Mouse (Mus musculus): Measurements from ENCODE around the gene Pnpla1. TPM values are rescaled to one million over a fixed set of nuclear protein-coding genes. Genes with fewer than 3 reads are reported as not detected.
A peak's percentile ranks its signal among the peaks of the same experiment; 100 is the strongest.

Gene Pnpla1
- polyA plus RNA-seq, 1 experiment: 0.03 TPM

DNA sequence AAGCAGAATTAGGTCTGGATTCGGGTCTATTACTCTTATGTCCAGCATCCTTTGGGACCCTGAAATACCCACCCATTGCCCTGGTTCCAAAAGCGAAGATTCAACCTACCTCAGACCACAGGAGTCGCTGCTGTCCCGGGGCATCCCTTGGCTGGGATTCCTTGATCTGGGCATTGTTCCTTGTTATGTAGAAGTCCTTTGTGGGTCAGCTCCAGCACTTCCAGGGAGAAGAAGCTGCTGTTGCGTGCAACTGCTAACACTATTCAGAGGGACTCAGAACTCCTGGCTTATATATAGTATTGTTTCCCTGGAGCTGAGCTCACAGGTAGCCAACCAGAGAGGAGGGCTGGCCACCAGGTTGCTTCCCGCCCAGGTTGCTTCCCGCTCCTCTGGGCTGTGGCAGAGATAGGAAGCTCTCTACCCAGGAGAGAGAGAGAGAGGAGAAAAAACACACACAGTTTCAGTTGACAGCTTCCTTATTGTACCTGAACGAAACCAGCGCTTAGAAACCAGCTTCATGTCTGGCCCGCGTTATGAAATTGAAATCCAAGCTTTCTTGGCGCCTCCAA, 56.9 kb downstream of the Pnpla1 start, which contains the start of gene 4930539E08Rik:
Gene 4930539E08Rik, minus strand, starts transcription at position 265 of the 569 bp plus-strand sequence.
- 74% methylated on average over 12 of the region's 12 CpGs for WGBS
- DNase-seq: no peak
- Histone ChIP-seq H3K27me3 (ENCODE audit: control insufficient read depth, insufficient read depth, low read length) (no peaks in the 10 kb centered on the region), H3K4me3 (replicated peaks; ENCODE audit: insufficient read depth, low read depth, low read length) (no peak within 1 kb of the TSS), H3K27ac (ENCODE audit: insufficient read depth, low read length) (no peak within 1 kb of the TSS), H3K4me1 (ENCODE audit: control insufficient read depth, insufficient read depth, low read length) (no peaks in the 10 kb centered on the region)
- no peak for TF ChIP-seq CTCF (IDR thresholded peaks at IDR 0.05; ENCODE audit: borderline replicate concordance, insufficient read depth, low read depth, low read length)
- no peak for TF ChIP-seq POLR2A (IDR thresholded peaks at IDR 0.05; ENCODE audit: borderline replicate concordance, insufficient read depth, low read length)

GRCm38 (mm10) chr17:28916520-28916919, 58.3 kb downstream of the Pnpla1 start:
- WGBS: 95% methylated on average over 1 of the region's 1 CpGs

DNA sequence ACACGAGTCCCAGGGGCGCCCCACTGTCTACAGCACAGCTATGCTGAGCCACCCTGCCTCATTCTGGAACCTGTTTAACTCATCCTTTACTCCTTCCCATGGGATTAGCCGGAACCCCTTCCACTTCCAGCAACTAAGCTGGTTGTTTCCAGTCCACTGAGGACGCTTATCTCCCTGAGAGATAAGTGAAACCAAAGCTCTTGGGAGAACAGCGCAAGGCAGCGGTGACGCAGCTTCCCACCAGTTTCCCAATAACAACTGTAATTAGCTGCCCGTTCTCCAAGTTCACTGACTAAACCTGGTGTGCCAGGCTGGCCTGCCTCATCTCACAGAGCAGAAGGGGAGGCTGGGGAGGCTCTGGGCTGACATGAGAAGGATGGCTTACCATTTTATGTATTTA, 62.9 kb downstream of the Pnpla1 start:
- Histone ChIP-seq H3K27ac (ENCODE audit: insufficient read depth, low read length) (no peak overlapping the region), H3K4me1 (ENCODE audit: control insufficient read depth, insufficient read depth, low read length) (no peaks in the 10 kb centered on the region), H3K27me3 (ENCODE audit: control insufficient read depth, insufficient read depth, low read length) (no peaks in the 10 kb centered on the region), H3K4me3 (replicated peaks; ENCODE audit: insufficient read depth, low read depth, low read length) (no peak overlapping the region)
- DNase-seq: no peak
- TF ChIP-seq CTCF (IDR thresholded peaks at IDR 0.05; ENCODE audit: borderline replicate concordance, insufficient read depth, low read depth, low read length): no peak
- TF ChIP-seq POLR2A (IDR thresholded peaks at IDR 0.05; ENCODE audit: borderline replicate concordance, insufficient read depth, low read length): no peak
- 88% methylated on average over 8 of the region's 8 CpGs for WGBS

More at GRCm38 (mm10) chr17:28916520-28916919, 58.3 kb downstream of the Pnpla1 start:
- no peaks in the 10 kb centered on the region for H3K27me3 ChIP-seq (ENCODE audit: control insufficient read depth, insufficient read depth, low read length)
- H3K27ac ChIP-seq (ENCODE audit: insufficient read depth, low read length): no peak overlapping the region
- DNase-seq: no peak
- TF ChIP-seq POLR2A (IDR thresholded peaks at IDR 0.05; ENCODE audit: borderline replicate concordance, insufficient read depth, low read length) (no peak), CTCF (IDR thresholded peaks at IDR 0.05; ENCODE audit: borderline replicate concordance, insufficient read depth, low read depth, low read length) (no peak)
- no peak overlapping the region for H3K4me3 ChIP-seq (replicated peaks; ENCODE audit: insufficient read depth, low read depth, low read length)
- no peaks in the 10 kb centered on the region for H3K4me1 ChIP-seq (ENCODE audit: control insufficient read depth, insufficient read depth, low read length)

DNA sequence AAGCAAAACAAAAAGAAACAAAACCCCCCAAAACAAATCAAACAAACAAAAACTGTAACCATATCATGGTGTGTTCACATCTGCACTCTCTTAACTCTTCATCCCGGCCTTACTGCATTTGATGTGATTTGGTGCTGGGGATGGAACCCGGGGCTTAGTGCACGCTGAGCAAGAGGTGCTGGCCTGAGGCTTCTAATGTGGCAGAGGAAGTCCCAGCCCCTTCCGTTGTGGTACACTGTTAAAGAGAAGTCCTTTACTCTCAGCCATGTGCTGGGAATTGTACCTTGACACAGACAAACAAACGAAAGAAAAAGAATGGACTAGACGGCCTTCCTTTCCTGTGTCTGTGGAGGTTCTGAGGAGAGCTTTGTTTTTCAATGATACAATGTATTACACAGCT, 63.9 kb downstream of the Pnpla1 start:
- WGBS: 86% methylated on average over 6 of the region's 6 CpGs
- no peak for TF ChIP-seq POLR2A (IDR thresholded peaks at IDR 0.05; ENCODE audit: borderline replicate concordance, insufficient read depth, low read length)
- TF ChIP-seq CTCF (IDR thresholded peaks at IDR 0.05; ENCODE audit: borderline replicate concordance, insufficient read depth, low read depth, low read length): no peak
- H3K4me1 ChIP-seq (ENCODE audit: control insufficient read depth, insufficient read depth, low read length): no peaks in the 10 kb centered on the region
- no peak overlapping the region for H3K4me3 ChIP-seq (replicated peaks; ENCODE audit: insufficient read depth, low read depth, low read length)
- DNase-seq: no peak
- H3K27me3 ChIP-seq (ENCODE audit: control insufficient read depth, insufficient read depth, low read length): no peaks in the 10 kb centered on the region
- no peak overlapping the region for H3K27ac ChIP-seq (ENCODE audit: insufficient read depth, low read length)

- no peak overlapping the region for H3K4me3 ChIP-seq (replicated peaks; ENCODE audit: insufficient read depth, low read depth, low read length)
- H3K27me3 ChIP-seq (ENCODE audit: control insufficient read depth, insufficient read depth, low read length): no peaks in the 10 kb centered on the region
- TF ChIP-seq CTCF (IDR thresholded peaks at IDR 0.05; ENCODE audit: borderline replicate concordance, insufficient read depth, low read depth, low read length) (no peak), POLR2A (IDR thresholded peaks at IDR 0.05; ENCODE audit: borderline replicate concordance, insufficient read depth, low read length) (no peak)
- DNase-seq: no peak
- H3K4me1 ChIP-seq (ENCODE audit: control insufficient read depth, insufficient read depth, low read length): peaks cover under 1% of the 10 kb centered on the region; the same call in 1 of the 2 replicates
- no peak overlapping the region for H3K27ac ChIP-seq (ENCODE audit: insufficient read depth, low read length)
- 84% methylated on average over 8 of the region's 8 CpGs for WGBS
These were observed 66.9 kb downstream of the Pnpla1 start for GRCm38 (mm10) chr17:28924957-28925595.

- Histone ChIP-seq H3K4me3 (replicated peaks; ENCODE audit: insufficient read depth, low read depth, low read length) (peak overlapping the region; percentile 35), H3K4me1 (ENCODE audit: control insufficient read depth, insufficient read depth, low read length) (peaks cover 9% of the 10 kb centered on the region; the same call in 1 of the 2 replicates), H3K27me3 (ENCODE audit: control insufficient read depth, insufficient read depth, low read length) (no peaks in the 10 kb centered on the region), H3K27ac (ENCODE audit: insufficient read depth, low read length) (no peak overlapping the region)
- DNase-seq: peak; percentile 70 to 87
- TF ChIP-seq POLR2A (IDR thresholded peaks at IDR 0.05; ENCODE audit: borderline replicate concordance, insufficient read depth, low read length) (no peak), CTCF (IDR thresholded peaks at IDR 0.05; ENCODE audit: borderline replicate concordance, insufficient read depth, low read depth, low read length) (peak; percentile 86)
- 5% methylated on average over 13 of the region's 13 CpGs for WGBS
These were observed 68.2 kb downstream of the Pnpla1 start for GRCm38 (mm10) chr17:28926380-28926779.

DNA sequence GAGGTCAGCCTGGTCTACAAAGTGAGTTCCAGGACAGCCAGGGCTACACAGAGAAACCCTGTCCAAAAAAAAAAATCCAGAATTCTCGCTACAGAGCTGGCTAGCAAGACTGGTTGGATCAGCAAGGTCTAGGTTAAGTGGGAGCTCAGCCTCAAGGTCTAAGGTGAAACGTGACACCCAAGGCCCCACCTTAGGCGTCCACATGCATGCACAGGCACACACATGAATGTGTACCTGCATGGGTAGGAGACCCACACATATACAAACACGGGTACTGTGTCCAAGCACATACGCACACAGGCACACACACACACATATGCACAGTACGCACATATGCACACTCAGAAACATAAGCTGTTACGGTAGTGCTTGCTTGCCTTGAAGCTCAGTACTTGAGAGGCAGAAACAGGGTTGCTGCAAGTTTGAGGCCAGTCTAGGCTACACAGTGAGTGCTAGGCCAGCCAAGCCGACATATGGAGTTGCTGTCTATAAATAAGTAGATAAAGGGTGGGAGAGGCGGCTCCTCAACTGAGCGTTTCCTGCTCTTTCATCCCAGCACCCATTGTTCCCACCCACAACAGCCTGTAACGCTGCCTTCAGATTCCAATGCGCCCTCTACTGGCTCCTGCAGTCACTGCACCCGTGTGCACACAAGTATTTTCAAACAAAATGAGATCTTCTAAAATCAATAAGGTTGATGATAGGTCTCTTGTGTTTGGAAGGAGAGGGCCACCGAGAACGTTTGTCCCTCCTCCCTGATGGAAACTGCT, 68.8 kb downstream of the Pnpla1 start:
- H3K27me3 ChIP-seq (ENCODE audit: control insufficient read depth, insufficient read depth, low read length): no peaks in the 10 kb centered on the region
- H3K4me3 ChIP-seq (replicated peaks; ENCODE audit: insufficient read depth, low read depth, low read length): no peak overlapping the region
- no peak for TF ChIP-seq POLR2A (IDR thresholded peaks at IDR 0.05; ENCODE audit: borderline replicate concordance, insufficient read depth, low read length)
- TF ChIP-seq CTCF (IDR thresholded peaks at IDR 0.05; ENCODE audit: borderline replicate concordance, insufficient read depth, low read depth, low read length): peak; percentile 71
- H3K4me1 ChIP-seq (ENCODE audit: control insufficient read depth, insufficient read depth, low read length): peaks cover 9% of the 10 kb centered on the region; the same call in 1 of the 2 replicates
- peak in 1 of 2 experiments; percentile 41 for DNase-seq
- H3K27ac ChIP-seq (ENCODE audit: insufficient read depth, low read length): no peak overlapping the region
- WGBS: 49% methylated on average over 15 of the region's 15 CpGs
